Mouse (Mus musculus): ENCODE data around the gene Epdr1. TPM values are rescaled to one million over a fixed set of nuclear protein-coding genes. Genes with fewer than 3 reads are reported as not detected.

Gene Epdr1
- polyA plus RNA-seq (2014; fragmentation: Nextera tagmentation; extraction: Ambion mirVana), result 20.7 TPM in 2 replicates

DNA sequence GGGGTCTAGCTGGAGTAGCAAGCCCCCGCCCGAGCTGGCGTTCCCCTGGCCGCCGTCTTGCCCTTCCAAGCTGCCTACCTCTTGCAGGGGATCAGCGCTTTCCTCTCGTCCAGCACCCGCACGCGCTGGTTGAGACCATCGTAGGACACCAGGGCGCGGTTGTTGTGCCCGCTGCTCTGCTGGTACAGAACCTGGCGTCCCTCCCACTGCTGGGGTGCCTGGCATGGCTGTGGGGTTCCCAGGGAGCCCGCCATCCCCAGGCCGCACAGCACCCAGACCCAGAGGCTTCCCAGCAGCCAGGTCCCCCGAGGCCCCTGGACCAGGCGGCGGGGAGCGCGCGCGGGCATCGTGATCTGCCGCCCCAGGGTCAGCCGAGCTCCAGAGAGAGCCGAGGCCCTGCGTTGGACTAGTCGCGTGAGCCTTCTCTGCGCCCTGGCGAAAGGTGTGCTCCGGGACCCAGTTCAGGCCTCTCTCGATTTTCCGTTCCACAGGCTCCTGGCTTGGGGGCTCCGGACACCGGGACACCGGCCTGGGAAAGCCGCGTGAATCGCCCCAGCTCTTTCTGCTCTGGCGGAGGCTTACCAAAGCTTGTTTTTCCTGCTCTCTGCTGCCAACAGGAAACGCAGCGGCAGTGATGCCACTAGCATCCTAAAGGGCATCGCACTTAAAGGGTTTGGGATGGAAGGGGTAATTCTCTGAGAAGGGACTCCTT lies at the start of gene Epdr1:
TSS of gene Epdr1 (minus strand) at position 712 of the 712 bp plus-strand sequence.
- H3K27ac ChIP-seq (ENCODE audit: low read depth, low read length), result peak within 1 kb of the TSS; percentile 85
- no peaks in the 10 kb centered on the region for H3K36me3 ChIP-seq (ENCODE audit: control insufficient read depth, insufficient read depth, low read length)
- peak within 1 kb of the TSS; percentile 92 for H3K4me3 ChIP-seq (ENCODE audit: low read depth, low read length)
- no peaks in the 10 kb centered on the region for H3K9me3 ChIP-seq (ENCODE audit: control insufficient read depth, low read length)
- peak within 1 kb of the TSS; percentile 87 for H3K4me2 ChIP-seq (ENCODE audit: low read depth, low read length)
- ATAC-seq (ENCODE audit: low read depth), result peak; percentile 90
- WGBS, result under 1% methylated on average over 46 of the region's 46 CpGs
- peaks cover 3% of the 10 kb centered on the region; the same call in 1 of the 2 replicates for H3K27me3 ChIP-seq (ENCODE audit: control insufficient read depth, insufficient read depth, low read length)
- peak within 1 kb of the TSS; percentile 92 for H3K9ac ChIP-seq (replicated peaks; ENCODE audit: low read depth, low read length)
- peaks cover 9% of the 10 kb centered on the region; the same call in 1 of the 2 replicates for H3K4me1 ChIP-seq (ENCODE audit: control insufficient read depth, insufficient read depth, low read length)

DNA sequence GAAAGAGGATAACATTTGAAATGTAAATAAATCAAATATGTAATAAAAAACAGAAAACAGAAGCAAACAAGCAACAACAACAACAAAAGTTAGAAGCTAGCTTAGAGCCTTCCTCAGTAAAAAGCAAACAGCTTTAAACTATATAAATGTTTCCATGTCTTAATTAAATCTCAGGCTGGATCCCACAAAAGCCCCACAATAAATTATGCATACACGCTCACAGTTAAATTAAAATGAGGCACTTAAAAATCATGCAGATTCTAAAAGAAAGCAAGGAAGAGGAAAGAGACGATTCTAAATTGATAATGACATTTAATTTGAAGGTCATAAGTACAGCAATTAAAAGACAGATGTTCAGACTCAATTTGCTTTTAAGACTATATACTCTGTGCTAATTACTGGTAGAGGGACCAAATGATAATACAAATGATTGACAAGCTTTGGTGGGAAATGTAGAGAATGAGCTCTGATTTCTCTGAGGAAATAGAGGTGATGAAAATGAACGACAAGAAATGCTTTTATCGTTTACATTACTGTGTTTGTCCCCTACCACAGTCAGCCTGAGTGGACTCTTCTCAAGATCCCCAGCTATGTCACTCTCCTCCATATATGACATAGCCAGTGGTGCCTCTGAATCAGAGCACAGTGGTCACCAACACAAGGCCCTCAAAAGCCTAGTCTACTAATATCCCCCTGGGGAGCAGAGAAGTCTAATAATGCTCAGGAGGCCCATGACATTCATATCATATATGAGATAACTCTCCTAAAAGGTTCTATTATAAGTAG lies 48.8 kb upstream of the Epdr1 start:
- no peak overlapping the region for H3K27ac ChIP-seq (ENCODE audit: low read depth, low read length)
- WGBS, result 54% methylated on average over 4 of the region's 4 CpGs
- H3K4me1 ChIP-seq (ENCODE audit: control insufficient read depth, insufficient read depth, low read length), result no peaks in the 10 kb centered on the region
- no peak overlapping the region for H3K4me3 ChIP-seq (ENCODE audit: low read depth, low read length)
- H3K9ac ChIP-seq (replicated peaks; ENCODE audit: low read depth, low read length), result no peak overlapping the region
- H3K27me3 ChIP-seq (ENCODE audit: control insufficient read depth, insufficient read depth, low read length), result no peaks in the 10 kb centered on the region
- no peak; the same call in 1 of the 2 replicates for ATAC-seq (ENCODE audit: low read depth)
- no peaks in the 10 kb centered on the region for H3K36me3 ChIP-seq (ENCODE audit: control insufficient read depth, insufficient read depth, low read length)
- H3K9me3 ChIP-seq (ENCODE audit: control insufficient read depth, low read length), result no peaks in the 10 kb centered on the region
- no peak overlapping the region for H3K4me2 ChIP-seq (ENCODE audit: low read depth, low read length)

DNA sequence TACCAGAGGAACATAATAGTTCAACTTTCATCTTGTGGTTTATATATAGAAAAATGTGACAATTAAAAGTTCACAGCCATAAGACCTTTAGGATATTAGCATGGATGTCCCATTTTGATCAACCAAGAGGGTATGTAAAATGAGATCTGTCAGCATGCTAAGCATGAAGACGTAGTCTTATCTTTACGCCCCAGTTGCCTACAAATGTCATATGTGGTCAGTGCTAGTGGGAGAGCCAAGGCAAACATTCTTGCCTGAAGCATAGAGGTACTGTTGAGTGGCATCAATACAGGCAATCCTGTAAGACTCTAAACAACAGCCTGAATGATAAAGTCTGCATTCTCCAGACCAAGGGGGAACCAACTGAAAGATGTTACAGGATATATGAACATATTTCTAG lies 32.7 kb upstream of the Epdr1 start:
- H3K4me1 ChIP-seq (ENCODE audit: control insufficient read depth, insufficient read depth, low read length), result no peaks in the 10 kb centered on the region
- no peaks in the 10 kb centered on the region for H3K9me3 ChIP-seq (ENCODE audit: control insufficient read depth, low read length)
- no peaks in the 10 kb centered on the region for H3K36me3 ChIP-seq (ENCODE audit: control insufficient read depth, insufficient read depth, low read length)
- no peak for ATAC-seq (ENCODE audit: low read depth)
- H3K4me3 ChIP-seq (ENCODE audit: low read depth, low read length), result no peak overlapping the region
- no peaks in the 10 kb centered on the region for H3K27me3 ChIP-seq (ENCODE audit: control insufficient read depth, insufficient read depth, low read length)
- H3K9ac ChIP-seq (replicated peaks; ENCODE audit: low read depth, low read length), result no peak overlapping the region
- WGBS, result 93% methylated on average over 2 of the region's 2 CpGs
- no peak overlapping the region for H3K4me2 ChIP-seq (ENCODE audit: low read depth, low read length)
- H3K27ac ChIP-seq (ENCODE audit: low read depth, low read length), result no peak overlapping the region

DNA sequence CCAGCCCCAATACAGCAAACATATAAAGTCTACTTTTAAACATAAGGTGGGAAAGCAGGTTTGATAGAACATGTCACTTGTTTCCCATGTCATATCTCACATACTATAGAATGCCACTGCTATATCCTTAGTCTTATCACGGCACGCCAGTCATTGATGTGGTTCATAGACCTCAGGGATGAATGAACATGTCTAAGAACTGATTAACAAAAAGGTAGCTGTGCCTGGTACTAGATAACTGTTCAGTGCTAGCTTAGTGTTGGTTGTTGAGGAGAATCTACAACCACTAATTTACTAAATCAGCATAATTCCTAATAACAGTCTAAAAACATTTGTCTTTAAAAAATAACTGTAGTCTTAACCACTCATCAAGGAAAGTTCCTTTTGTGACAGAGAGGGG lies 30.1 kb upstream of the Epdr1 start:
- no peaks in the 10 kb centered on the region for H3K9me3 ChIP-seq (ENCODE audit: control insufficient read depth, low read length)
- WGBS, result 97% methylated on average over 2 of the region's 2 CpGs
- no peak overlapping the region for H3K27ac ChIP-seq (ENCODE audit: low read depth, low read length)
- no peak overlapping the region for H3K4me2 ChIP-seq (ENCODE audit: low read depth, low read length)
- ATAC-seq (ENCODE audit: low read depth), result no peak
- H3K9ac ChIP-seq (replicated peaks; ENCODE audit: low read depth, low read length), result no peak overlapping the region
- no peaks in the 10 kb centered on the region for H3K4me1 ChIP-seq (ENCODE audit: control insufficient read depth, insufficient read depth, low read length)
- no peaks in the 10 kb centered on the region for H3K36me3 ChIP-seq (ENCODE audit: control insufficient read depth, insufficient read depth, low read length)
- H3K4me3 ChIP-seq (ENCODE audit: low read depth, low read length), result no peak overlapping the region
- no peaks in the 10 kb centered on the region for H3K27me3 ChIP-seq (ENCODE audit: control insufficient read depth, insufficient read depth, low read length)

DNA sequence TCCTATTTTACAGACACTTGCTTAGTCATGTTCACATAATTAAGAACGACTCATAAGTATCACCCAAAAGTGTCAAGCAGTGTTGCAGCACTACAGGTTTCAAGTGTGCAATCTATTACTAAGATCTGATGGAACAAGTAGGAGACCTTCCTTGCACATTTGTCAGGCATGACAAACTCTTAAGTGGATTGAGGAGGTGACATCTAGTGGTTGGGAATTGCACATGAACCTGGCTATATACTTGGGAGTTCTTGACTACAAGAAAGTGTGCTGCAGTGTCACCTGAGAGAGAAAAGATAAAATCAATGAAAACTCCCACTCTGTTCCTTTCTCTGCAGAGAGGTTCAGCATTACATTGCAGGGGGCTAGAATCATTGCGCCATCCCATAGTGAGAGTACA lies 24.5 kb upstream of the Epdr1 start:
- H3K4me1 ChIP-seq (ENCODE audit: control insufficient read depth, insufficient read depth, low read length), result no peaks in the 10 kb centered on the region
- no peak for ATAC-seq (ENCODE audit: low read depth)
- H3K9me3 ChIP-seq (ENCODE audit: control insufficient read depth, low read length), result no peaks in the 10 kb centered on the region
- H3K27me3 ChIP-seq (ENCODE audit: control insufficient read depth, insufficient read depth, low read length), result no peaks in the 10 kb centered on the region
- H3K27ac ChIP-seq (ENCODE audit: low read depth, low read length), result no peak overlapping the region
- 80% methylated on average over 2 of the region's 2 CpGs for WGBS
- H3K4me2 ChIP-seq (ENCODE audit: low read depth, low read length), result no peak overlapping the region
- no peak overlapping the region for H3K4me3 ChIP-seq (ENCODE audit: low read depth, low read length)
- no peak overlapping the region for H3K9ac ChIP-seq (replicated peaks; ENCODE audit: low read depth, low read length)
- no peaks in the 10 kb centered on the region for H3K36me3 ChIP-seq (ENCODE audit: control insufficient read depth, insufficient read depth, low read length)

DNA sequence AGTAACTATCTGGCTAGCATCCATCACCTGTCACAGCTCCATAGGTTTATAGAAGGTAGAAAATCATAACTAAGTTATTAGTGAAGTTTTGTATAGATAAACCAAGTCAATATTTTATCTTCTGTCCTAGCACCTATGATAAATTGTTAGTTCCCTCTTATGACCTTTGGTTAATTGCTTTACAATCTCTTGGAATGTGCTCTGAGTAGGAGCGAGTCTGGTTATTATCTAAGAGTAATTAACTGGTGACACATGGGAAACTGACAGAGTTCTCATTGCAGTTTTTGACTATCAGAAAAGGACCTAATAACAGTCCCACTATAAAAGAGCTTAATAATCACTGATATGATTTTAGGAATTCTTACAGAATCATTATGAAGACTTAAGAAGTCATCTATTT lies 23.8 kb upstream of the Epdr1 start:
- no peak overlapping the region for H3K27ac ChIP-seq (ENCODE audit: low read depth, low read length)
- no peak for ATAC-seq (ENCODE audit: low read depth)
- WGBS, result 27% methylated on average over 1 of the region's 1 CpGs

DNA sequence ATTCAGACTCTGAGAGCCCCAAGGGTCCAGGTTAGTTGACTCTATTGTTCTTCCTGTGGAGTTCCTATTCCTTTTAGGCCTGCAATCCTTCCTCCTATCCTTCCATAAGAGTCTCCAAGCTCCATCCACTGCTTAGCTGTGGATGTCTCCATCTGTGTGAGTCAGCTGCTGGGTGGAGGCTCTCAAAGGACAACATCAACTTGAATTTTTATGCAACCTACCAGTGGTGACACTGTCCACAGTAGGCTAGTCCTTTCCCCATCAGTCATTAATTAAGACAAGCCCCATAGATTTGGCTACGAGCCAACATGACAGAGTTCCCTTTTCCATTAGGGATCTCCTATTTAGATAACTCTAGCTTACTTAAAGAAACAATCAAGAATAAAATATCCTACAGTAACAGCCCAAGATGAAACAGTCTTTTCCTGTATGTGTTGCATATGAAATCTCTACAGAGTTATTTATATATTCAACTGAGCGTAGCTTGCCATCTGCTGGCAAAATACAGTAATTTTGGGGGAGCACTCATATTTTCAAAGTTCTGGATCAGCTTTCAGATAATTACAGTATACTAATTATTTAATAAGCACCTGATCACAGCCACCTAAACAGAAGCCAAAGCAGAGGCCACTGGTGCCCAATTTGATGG lies 20.6 kb upstream of the Epdr1 start:
- Histone ChIP-seq H3K27ac (ENCODE audit: low read depth, low read length) (no peak overlapping the region), H3K9me3 (ENCODE audit: control insufficient read depth, low read length) (no peaks in the 10 kb centered on the region), H3K4me3 (ENCODE audit: low read depth, low read length) (no peak overlapping the region), H3K4me1 (ENCODE audit: control insufficient read depth, insufficient read depth, low read length) (no peaks in the 10 kb centered on the region), H3K4me2 (ENCODE audit: low read depth, low read length) (no peak overlapping the region), H3K9ac (replicated peaks; ENCODE audit: low read depth, low read length) (no peak overlapping the region), H3K36me3 (ENCODE audit: control insufficient read depth, insufficient read depth, low read length) (no peaks in the 10 kb centered on the region), H3K27me3 (ENCODE audit: control insufficient read depth, insufficient read depth, low read length) (no peaks in the 10 kb centered on the region)
- no peak; the same call in 1 of the 2 replicates for ATAC-seq (ENCODE audit: low read depth)
- 92% methylated on average over 2 of the region's 2 CpGs for WGBS

More for the DNA sequence above, 23.8 kb upstream of the Epdr1 start:
- H3K9ac ChIP-seq (replicated peaks; ENCODE audit: low read depth, low read length), result no peak overlapping the region
- no peaks in the 10 kb centered on the region for H3K4me1 ChIP-seq (ENCODE audit: control insufficient read depth, insufficient read depth, low read length)
- H3K4me2 ChIP-seq (ENCODE audit: low read depth, low read length), result no peak overlapping the region
- H3K27me3 ChIP-seq (ENCODE audit: control insufficient read depth, insufficient read depth, low read length), result no peaks in the 10 kb centered on the region
- H3K9me3 ChIP-seq (ENCODE audit: control insufficient read depth, low read length), result no peaks in the 10 kb centered on the region
- no peak overlapping the region for H3K4me3 ChIP-seq (ENCODE audit: low read depth, low read length)
- H3K36me3 ChIP-seq (ENCODE audit: control insufficient read depth, insufficient read depth, low read length), result no peaks in the 10 kb centered on the region

DNA sequence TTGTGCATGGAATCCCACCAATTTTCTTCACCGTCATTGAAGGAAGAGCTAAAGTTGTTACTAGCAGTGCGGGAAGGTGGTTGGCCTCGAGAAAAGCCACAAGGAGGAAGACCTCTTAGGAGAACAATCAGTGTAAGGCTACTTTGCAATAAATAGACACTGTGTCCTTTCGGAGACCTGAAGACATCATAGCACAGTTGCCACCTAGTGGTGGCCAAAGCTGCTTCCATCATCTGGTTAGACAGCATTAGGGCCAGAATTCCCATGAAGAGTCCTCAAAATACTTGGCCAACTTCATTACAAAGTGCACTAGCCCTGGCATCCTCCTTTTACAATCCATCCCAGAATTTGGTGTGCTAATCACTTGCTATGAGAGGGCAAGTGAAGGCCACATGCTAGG lies 16.4 kb upstream of the Epdr1 start:
- ATAC-seq (ENCODE audit: low read depth), result no peak
- H3K27me3 ChIP-seq (ENCODE audit: control insufficient read depth, insufficient read depth, low read length), result no peaks in the 10 kb centered on the region
- H3K9me3 ChIP-seq (ENCODE audit: control insufficient read depth, low read length), result no peaks in the 10 kb centered on the region
- no peaks in the 10 kb centered on the region for H3K36me3 ChIP-seq (ENCODE audit: control insufficient read depth, insufficient read depth, low read length)
- H3K27ac ChIP-seq (ENCODE audit: low read depth, low read length), result no peak overlapping the region
- H3K4me1 ChIP-seq (ENCODE audit: control insufficient read depth, insufficient read depth, low read length), result no peaks in the 10 kb centered on the region
- no peak overlapping the region for H3K4me3 ChIP-seq (ENCODE audit: low read depth, low read length)
- 76% methylated on average over 4 of the region's 4 CpGs for WGBS
- no peak overlapping the region for H3K9ac ChIP-seq (replicated peaks; ENCODE audit: low read depth, low read length)
- no peak overlapping the region for H3K4me2 ChIP-seq (ENCODE audit: low read depth, low read length)

Measured in neural tube, embryonic 14.5 days (tissue).